Mouse (Mus musculus): ENCODE measurements at regions not wholly inside any gene's neighbourhood (a gene's known extent, or its start where the extent isn't known, plus 50 kb on each side); places are given as distances from the start of the nearest gene placed in this dataset.
A peak's percentile ranks its signal among the peaks of the same experiment; 100 is the strongest.
"Not testable (repeated sequence)": the region's sequence is repeated elsewhere in the genome, so short reads cannot be mapped to it uniquely, and the experiment has no call there.

GRCm38 (mm10) chr10:45859137-45859536 lies 281.5 kb downstream of the Hace1 start:
- DNase-seq, result no peak

- DNase-seq, result no peak
These were observed 282.3 kb downstream of the Hace1 start for GRCm38 (mm10) chr10:45859909-45860308.

- DNase-seq, result no peak
These were observed 283.1 kb downstream of the Hace1 start for GRCm38 (mm10) chr10:45860696-45861095.

- DNase-seq, result no peak
These were observed 288.2 kb downstream of the Hace1 start for GRCm38 (mm10) chr10:45865793-45866192.

- no peak for DNase-seq
These were observed 289.2 kb downstream of the Hace1 start for GRCm38 (mm10) chr10:45866860-45867259.

- DNase-seq, result no peak
These were observed 293.4 kb downstream of the Hace1 start for GRCm38 (mm10) chr10:45871028-45871427.

- DNase-seq, result no peak
These were observed 294.6 kb downstream of the Hace1 start for GRCm38 (mm10) chr10:45872007-45872890.

GRCm38 (mm10) chr10:45873805-45874780 lies 296.5 kb downstream of the Hace1 start:
- no peak for DNase-seq

GRCm38 (mm10) chr10:45875287-45875686 lies 297.7 kb downstream of the Hace1 start:
- not testable (repeated sequence) for DNase-seq

GRCm38 (mm10) chr10:45883745-45884144 lies 306.1 kb downstream of the Hace1 start:
- DNase-seq, result no peak

GRCm38 (mm10) chr10:45886636-45887035 lies 309.0 kb downstream of the Hace1 start:
- no peak for DNase-seq

GRCm38 (mm10) chr10:45888835-45889234 lies 311.2 kb downstream of the Hace1 start:
- DNase-seq, result peak; percentile 67

GRCm38 (mm10) chr10:45889381-45889951 lies 311.8 kb downstream of the Hace1 start:
- DNase-seq, result peak; percentile 5

- DNase-seq, result no peak
These were observed 312.5 kb downstream of the Hace1 start for GRCm38 (mm10) chr10:45890088-45890626.

- no peak for DNase-seq
These were observed 314.8 kb downstream of the Hace1 start for GRCm38 (mm10) chr10:45892464-45892863.

- DNase-seq, result no peak
These were observed 316.5 kb downstream of the Hace1 start for GRCm38 (mm10) chr10:45893894-45894831.

GRCm38 (mm10) chr10:45916928-45917327 lies 339.3 kb downstream of the Hace1 start:
- DNase-seq, result peak; percentile 5

GRCm38 (mm10) chr10:45925746-45926145 lies 348.1 kb downstream of the Hace1 start:
- peak; percentile 5 for DNase-seq

- DNase-seq, result no peak
These were observed 356.1 kb downstream of the Hace1 start for GRCm38 (mm10) chr10:45933631-45934310.

- peak; percentile 6 for DNase-seq
These were observed 380.1 kb downstream of the Hace1 start for GRCm38 (mm10) chr10:45957686-45958085.
